Mouse (Mus musculus) heart, adult 2 months (tissue): ENCODE data around the gene Cox6a2.

Experiments used
- CTCF ChIP-seq: fragments of 200-600 bp; IDR thresholded peaks from 2 replicates; pipeline ENCODE4 v1.8.1; 2022; ENCODE audit warnings: antibody characterized with exemption, mild to moderate bottlenecking, moderate library complexity
- EP300 ChIP-seq: fragments of 200-500 bp; IDR thresholded peaks from 2 replicates; pipeline ENCODE4 v1.6.1; 2011; ENCODE audit warnings: low read depth, low read length, control low read depth; ENCODE audit not compliant: insufficient read depth
- POLR2A ChIP-seq: fragments of 200-500 bp; IDR thresholded peaks from 2 replicates; pipeline ENCODE4 v1.6.1; 2011; ENCODE audit warnings: mild to moderate bottlenecking, low read depth, low read length, control low read depth; ENCODE audit not compliant: insufficient read depth

- TF ChIP-seq CTCF (no peak), EP300 (no peak), POLR2A (no peak)
Measured at GRCm38 (mm10) chr7:128180546-128180945, 25.6 kb downstream of the Cox6a2 start.
